Mouse (Mus musculus): ENCODE data around the gene Htr1d. TPM values are rescaled to one million over a fixed set of nuclear protein-coding genes. Genes with fewer than 3 reads are reported as not detected.

The Htr1d gene
- total and polyA plus RNA-seq, 2 experiments from 2014 or later: not detected

DNA sequence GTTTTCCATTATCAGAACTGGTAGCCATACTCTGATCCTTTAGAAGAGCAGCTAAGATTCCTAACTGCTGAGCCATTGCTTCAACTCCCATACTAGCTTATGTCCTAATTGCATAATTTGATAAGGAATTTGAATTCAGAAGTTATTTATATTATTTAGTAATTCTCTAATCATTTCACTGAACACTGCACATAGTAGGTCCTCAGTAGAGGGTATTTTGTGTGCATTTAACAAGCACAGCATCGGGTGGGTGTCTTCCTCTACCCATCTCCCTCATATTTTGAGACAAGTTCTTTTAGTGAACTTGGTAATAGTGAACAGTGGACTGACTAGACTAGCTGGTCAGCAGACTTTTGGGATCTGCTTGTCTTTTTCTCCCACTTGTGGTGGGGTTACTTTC lies 53.4 kb downstream of the Htr1d start:
- no peak for ATAC-seq (ENCODE audit: insufficient read depth, low read depth)
- Histone ChIP-seq H3K4me2 (ENCODE audit: low read depth, low read length) (no peak overlapping the region), H3K36me3 (replicated peaks; ENCODE audit: control insufficient read depth, insufficient read depth, low read length) (no peaks in the 10 kb centered on the region), H3K4me3 (ENCODE audit: low read depth, low read length) (no peak overlapping the region), H3K9me3 (replicated peaks; ENCODE audit: control insufficient read depth, low read length) (no peaks in the 10 kb centered on the region), H3K27me3 (ENCODE audit: control insufficient read depth, insufficient read depth, low read length) (no peaks in the 10 kb centered on the region), H3K4me1 (ENCODE audit: control insufficient read depth, insufficient read depth) (peaks cover 11% of the 10 kb centered on the region), H3K9ac (replicated peaks; ENCODE audit: low read depth, low read length) (no peak overlapping the region), H3K27ac (ENCODE audit: low read depth) (no peak overlapping the region)
- 89% methylated on average over 1 of the region's 1 CpGs for WGBS
- DNase-seq (ENCODE audit: low spot score): no peak
- TF ChIP-seq CTCF (IDR thresholded peaks at IDR 0.05; ENCODE audit: low read depth) (no peak), EP300 (IDR thresholded peaks at IDR 0.05; ENCODE audit: low read depth) (no peak)

DNA sequence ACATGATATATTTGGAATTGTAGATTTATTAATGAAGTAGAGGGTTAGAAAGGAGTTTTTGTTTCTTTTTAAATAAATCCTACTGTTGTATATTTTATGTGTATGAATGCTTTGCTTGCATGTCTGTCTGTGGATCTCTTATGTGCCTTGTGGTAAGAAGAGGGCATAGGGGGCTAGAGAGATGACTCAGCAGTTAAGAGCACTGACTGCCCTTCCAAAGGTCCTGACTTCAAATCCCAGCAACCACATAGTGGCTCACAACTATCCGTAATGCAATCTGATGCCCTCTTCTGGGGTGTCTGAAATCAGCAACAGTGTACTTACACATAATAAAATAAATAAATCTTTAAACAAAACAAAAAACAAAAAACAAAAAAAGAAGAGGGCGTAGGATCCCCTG lies 63.2 kb downstream of the Htr1d start:
- Histone ChIP-seq H3K9me3 (replicated peaks; ENCODE audit: control insufficient read depth, low read length) (no peaks in the 10 kb centered on the region), H3K27me3 (ENCODE audit: control insufficient read depth, insufficient read depth, low read length) (no peaks in the 10 kb centered on the region), H3K4me2 (ENCODE audit: low read depth, low read length) (no peak overlapping the region), H3K9ac (replicated peaks; ENCODE audit: low read depth, low read length) (no peak overlapping the region), H3K27ac (ENCODE audit: low read depth) (no peak overlapping the region), H3K4me1 (ENCODE audit: control insufficient read depth, insufficient read depth) (no peaks in the 10 kb centered on the region), H3K36me3 (replicated peaks; ENCODE audit: control insufficient read depth, insufficient read depth, low read length) (no peaks in the 10 kb centered on the region), H3K4me3 (ENCODE audit: low read depth, low read length) (no peak overlapping the region)
- ATAC-seq (ENCODE audit: insufficient read depth, low read depth): no peak
- TF ChIP-seq CTCF (IDR thresholded peaks at IDR 0.05; ENCODE audit: low read depth): no peak
- no peak for TF ChIP-seq EP300 (IDR thresholded peaks at IDR 0.05; ENCODE audit: low read depth)
- WGBS: 90% methylated on average over 2 of the region's 2 CpGs
- DNase-seq (ENCODE audit: low spot score): no peak

Other genes starting within 250 kb of the Htr1d start
- 2.9 and 3.2 TPM in 2 replicates for gene Asap3, start 217.2 kb upstream of the Htr1d start, total RNA-seq (2014; rRNA removed; ENCODE audit: low replicate concordance)
- gene Asap3, start 217.2 kb upstream of the Htr1d start, polyA plus RNA-seq (2015; fragmentation: Nextera tagmentation; extraction: Ambion mirVana): 1.7 and 2.0 TPM in 2 replicates
- 28.6 and 36.6 TPM in 2 replicates for gene Tcea3, start 175.8 kb upstream of the Htr1d start, total RNA-seq (2014; rRNA removed; ENCODE audit: low replicate concordance)
- gene Tcea3, start 175.8 kb upstream of the Htr1d start, polyA plus RNA-seq (2015; fragmentation: Nextera tagmentation; extraction: Ambion mirVana): 103 and 105 TPM in 2 replicates
- 19.1 and 21.3 TPM in 2 replicates for gene Zfp46, start 138.8 kb upstream of the Htr1d start, total RNA-seq (2014; rRNA removed; ENCODE audit: low replicate concordance)
- 15.3 and 19.5 TPM in 2 replicates for gene Zfp46, start 138.8 kb upstream of the Htr1d start, polyA plus RNA-seq (2015; fragmentation: Nextera tagmentation; extraction: Ambion mirVana)
- 25.1 and 39.7 TPM in 2 replicates for gene Hnrnpr, start 112.6 kb upstream of the Htr1d start, total RNA-seq (2014; rRNA removed; ENCODE audit: low replicate concordance)
- 57.9 and 70.0 TPM in 2 replicates for gene Hnrnpr, start 112.6 kb upstream of the Htr1d start, polyA plus RNA-seq (2015; fragmentation: Nextera tagmentation; extraction: Ambion mirVana)
- gene 6030445D17Rik, start 38.7 kb downstream of the Htr1d start, total RNA-seq (2014; rRNA removed; ENCODE audit: low replicate concordance): not detected in 2 replicates
- 0.27 and 0.43 TPM in 2 replicates for gene 6030445D17Rik, start 38.7 kb downstream of the Htr1d start, polyA plus RNA-seq (2015; fragmentation: Nextera tagmentation; extraction: Ambion mirVana)
- 22.6 and 24.5 TPM in 2 replicates for gene Luzp1, start 46.2 kb downstream of the Htr1d start, total RNA-seq (2014; rRNA removed; ENCODE audit: low replicate concordance)
- 80.2 and 91.1 TPM in 2 replicates for gene Luzp1, start 46.2 kb downstream of the Htr1d start, polyA plus RNA-seq (2015; fragmentation: Nextera tagmentation; extraction: Ambion mirVana)
- gene Kdm1a, start 179.2 kb downstream of the Htr1d start, total RNA-seq (2014; rRNA removed; ENCODE audit: low replicate concordance): 48.2 and 57.0 TPM in 2 replicates
- gene Kdm1a, start 179.2 kb downstream of the Htr1d start, polyA plus RNA-seq (2015; fragmentation: Nextera tagmentation; extraction: Ambion mirVana): 15.2 and 17.0 TPM in 2 replicates
- gene Tex46, start 186.9 kb downstream of the Htr1d start, total RNA-seq (2014; rRNA removed; ENCODE audit: low replicate concordance): not detected in 2 replicates
- gene Tex46, start 186.9 kb downstream of the Htr1d start, polyA plus RNA-seq (2015; fragmentation: Nextera tagmentation; extraction: Ambion mirVana): not detected in 2 replicates
- not detected in 2 replicates for gene Lactbl1, start 199.1 kb downstream of the Htr1d start, total RNA-seq (2014; rRNA removed; ENCODE audit: low replicate concordance)
- not detected in 2 replicates for gene Lactbl1, start 199.1 kb downstream of the Htr1d start, polyA plus RNA-seq (2015; fragmentation: Nextera tagmentation; extraction: Ambion mirVana)